Mouse (Mus musculus): ENCODE data around the gene 9230102O04Rik. TPM values are rescaled to one million over a fixed set of nuclear protein-coding genes. Genes with fewer than 3 reads are reported as not detected.

Gene 9230102O04Rik
- total RNA-seq, 2 experiments from 2014 or later: not detected

GRCm38 (mm10) chr2:9875220-9875619 lies 14.1 kb downstream of the 9230102O04Rik start:
- ATAC-seq (replicated peaks; ENCODE audit: low FRiP score, poor library complexity, severe bottlenecking): no peak

GRCm38 (mm10) chr2:9874467-9875219 lies 14.7 kb downstream of the 9230102O04Rik start:
- no peak for ATAC-seq (replicated peaks; ENCODE audit: low FRiP score, poor library complexity, severe bottlenecking)

GRCm38 (mm10) chr2:9873757-9874156 lies 15.6 kb downstream of the 9230102O04Rik start:
- no peak for ATAC-seq (replicated peaks; ENCODE audit: low FRiP score, poor library complexity, severe bottlenecking)

GRCm38 (mm10) chr2:9872682-9873081 lies 16.7 kb downstream of the 9230102O04Rik start:
- ATAC-seq (replicated peaks; ENCODE audit: low FRiP score, poor library complexity, severe bottlenecking): no peak

GRCm38 (mm10) chr2:9871798-9872197 lies 17.5 kb downstream of the 9230102O04Rik start:
- no peak for ATAC-seq (replicated peaks; ENCODE audit: low FRiP score, poor library complexity, severe bottlenecking)

- no peak for ATAC-seq (replicated peaks; ENCODE audit: low FRiP score, poor library complexity, severe bottlenecking)
Measured at GRCm38 (mm10) chr2:9871141-9871716, 18.1 kb downstream of the 9230102O04Rik start.

GRCm38 (mm10) chr2:9867092-9867825 lies 22.1 kb downstream of the 9230102O04Rik start:
- ATAC-seq (replicated peaks; ENCODE audit: low FRiP score, poor library complexity, severe bottlenecking): no peak

GRCm38 (mm10) chr2:9860698-9861097 lies 28.6 kb downstream of the 9230102O04Rik start:
- ATAC-seq (replicated peaks; ENCODE audit: low FRiP score, poor library complexity, severe bottlenecking): no peak

GRCm38 (mm10) chr2:9855861-9856260 lies 33.5 kb downstream of the 9230102O04Rik start:
- no peak for ATAC-seq (replicated peaks; ENCODE audit: low FRiP score, poor library complexity, severe bottlenecking)

- no peak for ATAC-seq (replicated peaks; ENCODE audit: low FRiP score, poor library complexity, severe bottlenecking)
Measured at GRCm38 (mm10) chr2:9852851-9853576, 36.3 kb downstream of the 9230102O04Rik start.

GRCm38 (mm10) chr2:9835195-9835594 lies 54.1 kb downstream of the 9230102O04Rik start:
- ATAC-seq (replicated peaks; ENCODE audit: low FRiP score, poor library complexity, severe bottlenecking): no peak

GRCm38 (mm10) chr2:9833712-9834111 lies 55.6 kb downstream of the 9230102O04Rik start:
- no peak for ATAC-seq (replicated peaks; ENCODE audit: low FRiP score, poor library complexity, severe bottlenecking)

Other genes starting within 250 kb of the 9230102O04Rik start
- gene 4930412O13Rik, start 8.3 kb downstream of the 9230102O04Rik start, total RNA-seq (2015; ENCODE audit: low replicate concordance): not detected in 2 replicates
- not detected in 2 replicates for gene 4930412O13Rik, start 8.3 kb downstream of the 9230102O04Rik start, total RNA-seq (2017; ENCODE audit: low replicate concordance)
- 3.6 and 28.5 TPM in 2 replicates for gene Gata3, start 494 bp upstream of the 9230102O04Rik start, total RNA-seq (2015; ENCODE audit: low replicate concordance)
- gene Gata3, start 494 bp upstream of the 9230102O04Rik start, total RNA-seq (2017; ENCODE audit: low replicate concordance): 0.08 TPM in 1 of 2 replicates, not detected in the other
- gene Taf3, start 159.1 kb upstream of the 9230102O04Rik start, total RNA-seq (2015; ENCODE audit: low replicate concordance): 13.4 and 13.7 TPM in 2 replicates
- 8.9 and 11.0 TPM in 2 replicates for gene Taf3, start 159.1 kb upstream of the 9230102O04Rik start, total RNA-seq (2017; ENCODE audit: low replicate concordance)
- 184 and 197 TPM in 2 replicates for gene Atp5c1, start 191.0 kb upstream of the 9230102O04Rik start, total RNA-seq (2015; ENCODE audit: low replicate concordance)
- gene Atp5c1, start 191.0 kb upstream of the 9230102O04Rik start, total RNA-seq (2017; ENCODE audit: low replicate concordance): 140 and 176 TPM in 2 replicates
- 22.6 and 40.0 TPM in 2 replicates for gene Kin, start 191.1 kb upstream of the 9230102O04Rik start, total RNA-seq (2015; ENCODE audit: low replicate concordance)
- gene Kin, start 191.1 kb upstream of the 9230102O04Rik start, total RNA-seq (2017; ENCODE audit: low replicate concordance): 38.4 and 40.3 TPM in 2 replicates
- gene Itih2, start 241.9 kb upstream of the 9230102O04Rik start, total RNA-seq (2015; ENCODE audit: low replicate concordance): not detected in 2 replicates
- gene Itih2, start 241.9 kb upstream of the 9230102O04Rik start, total RNA-seq (2017; ENCODE audit: low replicate concordance): not detected in 2 replicates

Data from erythroid progenitor cell, adult 5-6 weeks (primary cell).